Mouse (Mus musculus): ENCODE measurements at regions not wholly inside any gene's neighbourhood (a gene's known extent, or its start where the extent isn't known, plus 50 kb on each side); places are given as distances from the start of the nearest gene placed in this dataset.
"Not testable (repeated sequence)": the region's sequence is repeated elsewhere in the genome, so short reads cannot be mapped to it uniquely, and the experiment has no call there.

DNA sequence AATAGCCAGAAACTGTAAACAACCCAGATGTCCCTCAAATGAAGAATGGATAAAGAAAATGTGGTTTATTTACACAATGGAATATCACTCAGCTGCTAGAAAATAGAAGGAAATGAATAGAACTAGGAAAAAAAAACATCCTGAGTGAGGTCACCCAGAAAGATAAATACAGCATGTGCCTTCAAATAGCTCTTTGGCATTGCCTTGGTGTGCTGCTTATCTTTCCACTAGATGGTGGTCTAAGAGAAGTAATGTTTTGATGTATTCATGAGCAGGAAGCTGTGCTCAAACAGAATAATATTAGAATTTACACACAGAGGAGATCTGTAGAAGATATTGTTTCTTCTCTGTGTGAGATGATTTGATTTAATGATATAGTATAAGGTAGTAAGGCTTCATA is 78.8 kb downstream of the Zfp619 start:
- Histone ChIP-seq H3K4me2 (no peak overlapping the region), H3K9me3 (replicated peaks) (no peaks in the 10 kb centered on the region)
- no peak for ATAC-seq (replicated peaks; ENCODE audit: insufficient number of reproducible peaks, insufficient read depth, low FRiP score, low read depth)

GRCm38 (mm10) chr7:39613767-39614166 is 96.2 kb downstream of the Zfp619 start:
- no peak for ATAC-seq (replicated peaks; ENCODE audit: insufficient number of reproducible peaks, insufficient read depth, low FRiP score, low read depth)
- no peaks in the 10 kb centered on the region for H3K27me3 ChIP-seq
- H3K9ac ChIP-seq = no peak overlapping the region
- no peak overlapping the region for H3K4me3 ChIP-seq
- H3K4me1 ChIP-seq (replicated peaks) = no peaks in the 10 kb centered on the region
- no peaks in the 10 kb centered on the region for H3K36me3 ChIP-seq
- no peaks in the 10 kb centered on the region for H3K9me3 ChIP-seq (replicated peaks)
- WGBS = 67% methylated on average over 4 of the region's 4 CpGs
- H3K4me2 ChIP-seq = no peak overlapping the region
- H3K27ac ChIP-seq = no peak overlapping the region

More for the DNA sequence above, 78.8 kb downstream of the Zfp619 start:
- H3K36me3 ChIP-seq = no peaks in the 10 kb centered on the region
- H3K4me1 ChIP-seq (replicated peaks) = no peaks in the 10 kb centered on the region
- no peak overlapping the region for H3K9ac ChIP-seq
- H3K27ac ChIP-seq = no peak overlapping the region
- H3K4me3 ChIP-seq = no peak overlapping the region
- H3K27me3 ChIP-seq = no peaks in the 10 kb centered on the region

GRCm38 (mm10) chr7:39615092-39615491 is 97.5 kb downstream of the Zfp619 start:
- Histone ChIP-seq H3K27ac (no peak overlapping the region), H3K9ac (no peak overlapping the region), H3K4me3 (no peak overlapping the region), H3K4me1 (replicated peaks) (no peaks in the 10 kb centered on the region), H3K9me3 (replicated peaks) (no peaks in the 10 kb centered on the region), H3K27me3 (no peaks in the 10 kb centered on the region), H3K36me3 (no peaks in the 10 kb centered on the region), H3K4me2 (no peak overlapping the region)
- ATAC-seq (replicated peaks; ENCODE audit: insufficient number of reproducible peaks, insufficient read depth, low FRiP score, low read depth) = no peak
- WGBS = 66% methylated on average over 2 of the region's 2 CpGs

DNA sequence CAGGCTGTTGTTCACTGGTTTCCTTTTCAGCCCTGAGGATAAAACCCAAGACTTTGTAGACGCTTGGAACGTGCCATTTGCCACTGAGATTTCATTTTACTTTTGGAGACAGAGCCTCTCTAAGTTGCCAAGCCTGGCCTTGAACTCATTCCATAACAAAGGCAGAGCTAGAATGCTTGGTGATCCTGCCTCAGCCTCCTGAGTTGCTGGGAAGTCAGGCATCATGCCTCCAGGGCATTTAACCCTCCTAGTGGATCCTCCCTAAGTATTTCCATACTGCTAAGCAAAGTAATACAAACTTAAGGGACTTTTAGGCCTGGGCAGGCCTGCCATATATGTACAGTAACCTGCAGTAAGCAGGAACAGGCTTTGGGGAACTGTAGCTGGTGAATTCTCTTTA is 104.2 kb downstream of the Zfp619 start:
- H3K4me1 ChIP-seq (replicated peaks) = no peaks in the 10 kb centered on the region
- WGBS = 79% methylated on average over 2 of the region's 2 CpGs
- no peak overlapping the region for H3K9ac ChIP-seq

DNA sequence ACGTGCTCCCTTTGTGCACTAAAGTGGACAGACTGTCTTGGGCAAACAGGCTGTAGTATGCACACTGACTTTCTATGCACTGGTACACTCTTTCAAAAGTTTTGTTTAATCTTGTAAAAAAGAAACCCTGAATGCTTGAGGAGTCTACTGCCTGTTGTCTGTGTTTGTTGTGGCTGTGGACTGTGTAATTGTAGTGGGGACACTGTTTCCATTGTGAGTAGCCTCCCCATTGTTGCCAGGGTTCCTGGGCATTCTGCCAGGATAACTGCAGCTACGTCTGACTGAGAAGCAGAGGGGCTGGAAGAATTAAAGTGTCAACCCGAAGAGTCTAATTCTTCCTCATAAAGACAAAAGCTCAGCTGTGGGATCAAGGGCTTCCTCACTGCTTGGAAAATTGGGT is 115.3 kb downstream of the Zfp619 start:
- H3K4me1 ChIP-seq (replicated peaks) = peaks cover 4% of the 10 kb centered on the region; the same call in 1 of the 2 replicates
- 17% methylated on average over 3 of the region's 3 CpGs for WGBS
- H3K36me3 ChIP-seq = no peaks in the 10 kb centered on the region
- no peak overlapping the region for H3K4me3 ChIP-seq
- no peaks in the 10 kb centered on the region for H3K27me3 ChIP-seq
- H3K27ac ChIP-seq = peak overlapping the region; percentile 31
- ATAC-seq (replicated peaks; ENCODE audit: insufficient number of reproducible peaks, insufficient read depth, low FRiP score, low read depth) = peak; percentile 55; the same call in 1 of the 2 replicates
- H3K9ac ChIP-seq = no peak overlapping the region
- no peaks in the 10 kb centered on the region for H3K9me3 ChIP-seq (replicated peaks)
- H3K4me2 ChIP-seq = no peak overlapping the region

More for the DNA sequence above, 104.2 kb downstream of the Zfp619 start:
- ATAC-seq (replicated peaks; ENCODE audit: insufficient number of reproducible peaks, insufficient read depth, low FRiP score, low read depth) = no peak
- H3K27ac ChIP-seq = no peak overlapping the region
- H3K9me3 ChIP-seq (replicated peaks) = no peaks in the 10 kb centered on the region
- no peak overlapping the region for H3K4me2 ChIP-seq
- no peaks in the 10 kb centered on the region for H3K27me3 ChIP-seq
- no peak overlapping the region for H3K4me3 ChIP-seq
- no peaks in the 10 kb centered on the region for H3K36me3 ChIP-seq

DNA sequence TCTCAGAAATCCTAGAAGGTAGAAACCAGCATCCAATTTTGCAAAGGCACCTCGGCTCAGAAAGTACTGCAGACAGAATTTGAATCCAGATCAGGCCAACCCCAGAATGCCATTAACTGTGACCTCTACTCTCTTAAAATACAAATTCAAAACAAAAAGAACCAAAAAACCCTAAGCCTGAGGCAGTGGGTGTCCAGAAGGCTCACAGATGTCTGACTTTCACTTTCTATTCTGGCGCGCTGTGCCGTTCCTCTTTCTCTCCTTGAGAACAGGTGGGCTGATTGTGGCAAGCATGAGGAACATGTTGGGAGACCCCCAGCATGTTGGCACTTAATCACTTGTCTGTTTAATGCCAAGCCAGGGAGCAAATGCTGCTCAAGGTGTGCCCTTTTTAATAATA is 124.8 kb downstream of the Zfp619 start:
- no peak overlapping the region for H3K27ac ChIP-seq
- 81% methylated on average over 4 of the region's 4 CpGs for WGBS
- no peak overlapping the region for H3K4me2 ChIP-seq
- no peak overlapping the region for H3K4me3 ChIP-seq
- no peak overlapping the region for H3K9ac ChIP-seq
- H3K9me3 ChIP-seq (replicated peaks) = no peaks in the 10 kb centered on the region
- no peaks in the 10 kb centered on the region for H3K4me1 ChIP-seq (replicated peaks)
- no peaks in the 10 kb centered on the region for H3K27me3 ChIP-seq
- no peak for ATAC-seq (replicated peaks; ENCODE audit: insufficient number of reproducible peaks, insufficient read depth, low FRiP score, low read depth)
- no peaks in the 10 kb centered on the region for H3K36me3 ChIP-seq

- no peaks in the 10 kb centered on the region for H3K36me3 ChIP-seq
- WGBS = 31% methylated on average over 1 of the region's 1 CpGs
- no peak overlapping the region for H3K4me3 ChIP-seq
- no peak overlapping the region for H3K9ac ChIP-seq
- H3K27me3 ChIP-seq = no peaks in the 10 kb centered on the region
- no peaks in the 10 kb centered on the region for H3K4me1 ChIP-seq (replicated peaks)
- ATAC-seq (replicated peaks; ENCODE audit: insufficient number of reproducible peaks, insufficient read depth, low FRiP score, low read depth) = no peak
- no peak overlapping the region for H3K4me2 ChIP-seq
- H3K9me3 ChIP-seq (replicated peaks) = no peaks in the 10 kb centered on the region
- H3K27ac ChIP-seq = no peak overlapping the region
Measured at GRCm38 (mm10) chr7:39643323-39643722, 125.8 kb downstream of the Zfp619 start.

DNA sequence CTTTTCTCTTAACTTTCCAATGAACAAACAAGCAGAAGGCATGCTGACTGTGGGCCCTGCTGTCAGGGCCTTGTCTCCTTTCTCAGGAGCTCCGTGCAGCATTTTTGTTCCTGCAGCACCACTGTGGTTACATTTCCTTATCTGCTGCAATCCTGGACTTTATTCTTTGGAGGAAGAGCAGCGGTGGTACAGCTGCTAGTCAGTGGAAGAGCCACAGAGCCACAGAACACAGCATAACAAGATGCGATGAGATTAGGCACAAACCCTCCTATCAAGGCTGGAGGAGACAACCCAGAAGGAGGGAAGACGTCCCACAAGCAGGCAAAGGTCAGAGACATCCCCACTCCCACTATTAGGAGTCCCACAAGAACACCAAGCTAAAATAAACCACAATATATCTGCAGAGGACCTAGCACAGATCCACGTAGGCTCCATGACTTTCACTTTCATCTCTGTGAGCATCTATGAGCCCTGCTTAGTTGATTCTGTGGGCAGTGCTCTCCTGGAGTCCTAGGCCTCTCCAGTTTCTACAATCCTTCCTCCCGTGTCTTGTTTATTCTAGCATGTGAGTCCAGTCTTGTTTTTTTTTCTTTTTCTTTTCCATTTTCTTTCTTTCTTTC is 133.0 kb downstream of the Zfp619 start:
- Histone ChIP-seq H3K27me3 (no peaks in the 10 kb centered on the region), H3K4me3 (no peak overlapping the region), H3K27ac (no peak overlapping the region), H3K36me3 (no peaks in the 10 kb centered on the region), H3K4me1 (replicated peaks) (no peaks in the 10 kb centered on the region), H3K9me3 (replicated peaks) (no peaks in the 10 kb centered on the region), H3K4me2 (no peak overlapping the region), H3K9ac (no peak overlapping the region)
- WGBS = 51% methylated on average over 6 of the region's 6 CpGs
- no peak for ATAC-seq (replicated peaks; ENCODE audit: insufficient number of reproducible peaks, insufficient read depth, low FRiP score, low read depth)

DNA sequence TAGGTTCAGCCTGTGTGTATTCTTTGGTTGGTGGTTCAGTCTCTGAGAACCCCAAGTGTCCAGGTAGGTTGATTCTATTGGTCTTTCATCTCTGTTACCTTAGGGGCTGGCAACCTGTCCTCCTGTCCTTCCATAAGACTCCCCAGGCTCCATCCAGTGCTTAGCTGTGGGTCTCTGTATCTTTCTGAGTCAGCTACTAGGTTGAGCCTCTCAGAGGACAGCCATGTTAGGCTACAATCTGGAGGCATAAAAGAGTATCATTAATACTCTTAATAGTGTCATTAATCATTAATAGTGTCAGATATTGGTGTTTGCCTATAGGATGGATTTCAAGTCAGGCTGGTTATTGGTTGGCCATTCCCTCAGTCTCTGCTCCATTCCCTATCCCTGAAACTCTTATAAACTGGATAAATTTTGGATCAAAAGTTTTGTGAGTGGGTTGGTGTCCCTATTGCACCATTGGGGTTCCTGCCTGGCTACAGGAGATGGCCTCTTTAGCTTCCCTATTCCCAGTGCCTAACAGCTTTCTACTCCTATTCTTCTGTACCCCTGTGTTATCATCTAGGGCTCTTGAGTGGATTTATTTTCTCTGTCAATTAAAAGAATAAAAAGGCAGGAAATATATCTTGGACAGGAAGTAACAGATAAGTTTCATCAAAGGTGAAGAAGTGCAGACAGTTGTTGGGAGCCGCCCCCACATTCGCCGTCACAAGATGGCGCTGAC is 137.2 kb downstream of the Zfp619 start:
- ATAC-seq (replicated peaks; ENCODE audit: insufficient number of reproducible peaks, insufficient read depth, low FRiP score, low read depth) = no peak
- 0 out of 2 replicates have a peak overlapping the region, but pooled peaks have one; percentile 20 for H3K27ac ChIP-seq
- 4% methylated on average over 4 of the region's 4 CpGs for WGBS

GRCm38 (mm10) chr7:39655287-39655652 is 137.7 kb downstream of the Zfp619 start:
- not testable (repeated sequence) for ATAC-seq (replicated peaks; ENCODE audit: insufficient number of reproducible peaks, insufficient read depth, low FRiP score, low read depth); H3K4me1 ChIP-seq (replicated peaks); H3K9me3 ChIP-seq (replicated peaks); H3K36me3 ChIP-seq; H3K27me3 ChIP-seq
- H3K4me3 ChIP-seq = peak overlapping the region; percentile 54
- WGBS = 14% methylated on average over 23 of the region's 23 CpGs
- peak overlapping the region; percentile 71 for H3K4me2 ChIP-seq
- peak overlapping the region; percentile 60 for H3K27ac ChIP-seq
- peak overlapping the region; percentile 38; the same call in 1 of the 2 replicates for H3K9ac ChIP-seq

More for the DNA sequence above, 137.2 kb downstream of the Zfp619 start:
- H3K4me3 ChIP-seq = no peak overlapping the region
- 0 out of 2 replicates have a peak overlapping the region, but pooled peaks have one; percentile 22 for H3K4me2 ChIP-seq
- no peaks in the 10 kb centered on the region for H3K9me3 ChIP-seq (replicated peaks)
- H3K27me3 ChIP-seq = no peaks in the 10 kb centered on the region
- H3K9ac ChIP-seq = no peak overlapping the region
- peaks cover 3% of the 10 kb centered on the region; the same call in 1 of the 2 replicates for H3K4me1 ChIP-seq (replicated peaks)
- no peaks in the 10 kb centered on the region for H3K36me3 ChIP-seq

DNA sequence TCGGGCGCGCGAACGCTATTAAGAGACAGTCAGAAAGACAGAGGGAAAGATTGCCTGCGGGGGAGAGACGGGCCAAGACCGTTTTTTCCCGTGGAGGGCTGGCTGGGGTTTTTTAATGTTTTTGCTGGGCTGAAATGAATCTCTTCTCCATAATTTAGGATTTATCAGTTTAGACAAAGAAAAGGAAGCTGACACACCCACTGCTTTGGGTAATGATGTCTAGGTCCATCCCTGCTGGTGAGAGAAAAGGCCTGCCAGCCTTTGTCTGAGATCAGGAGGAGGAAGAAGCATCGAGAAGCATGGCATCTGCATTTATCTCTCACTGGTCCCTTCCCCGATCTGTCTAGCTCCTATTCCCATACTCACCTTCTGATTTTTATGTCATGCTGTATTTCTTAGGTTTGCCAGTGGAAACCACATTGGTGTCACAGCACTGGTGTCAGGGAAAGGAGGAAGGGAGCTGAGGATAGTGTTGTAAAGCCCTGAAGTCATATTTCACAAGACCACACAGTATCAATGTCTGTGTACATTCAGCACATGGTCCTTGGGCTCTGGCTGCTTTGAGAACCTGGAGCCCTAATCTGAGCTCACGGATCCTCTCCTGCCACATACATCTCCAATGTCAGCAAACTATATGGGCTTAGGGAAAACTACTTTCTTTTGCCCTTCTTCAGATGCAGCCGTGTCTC is 138.3 kb downstream of the Zfp619 start:
- peak overlapping the region; percentile 71 for H3K4me2 ChIP-seq
- ATAC-seq (replicated peaks; ENCODE audit: insufficient number of reproducible peaks, insufficient read depth, low FRiP score, low read depth) = no peak
- WGBS = 20% methylated on average over 13 of the region's 13 CpGs

More for the DNA sequence above, 138.3 kb downstream of the Zfp619 start:
- H3K9ac ChIP-seq = peak overlapping the region; percentile 38
- no peaks in the 10 kb centered on the region for H3K9me3 ChIP-seq (replicated peaks)
- peak overlapping the region; percentile 54 for H3K4me3 ChIP-seq
- peak overlapping the region; percentile 60 for H3K27ac ChIP-seq
- peaks cover 3% of the 10 kb centered on the region; the same call in 1 of the 2 replicates for H3K4me1 ChIP-seq (replicated peaks)
- H3K27me3 ChIP-seq = no peaks in the 10 kb centered on the region
- no peaks in the 10 kb centered on the region for H3K36me3 ChIP-seq

All from heart, embryonic 15.5 days (tissue).